Mouse (Mus musculus) stomach, postnatal 0 days (tissue): Measurements from ENCODE around the gene Hnrnpul1.

Experiments
- CTCF ChIP-seq: IDR thresholded peaks from 2 replicates; pipeline ENCODE4 v1.5.1; 2016; ENCODE audit warnings: antibody characterized with exemption, low read depth, mild to moderate bottlenecking, moderate library complexity
- EP300 ChIP-seq: optimal IDR thresholded peaks from 2 replicates; pipeline ENCODE3; 2016; ENCODE audit warnings: antibody characterized with exemption

GRCm38 (mm10) chr7:25763678-25764077 lies 9.1 kb upstream of the Hnrnpul1 start:
- TF ChIP-seq EP300 (no peak), CTCF (no peak)
